Mouse (Mus musculus): ENCODE data around the gene Zbtb3. TPM values are rescaled to one million over a fixed set of nuclear protein-coding genes. Genes with fewer than 3 reads are reported as not detected.

Zbtb3 gene
- 1 to 10 TPM; 2.1 to 2.7 TPM for polyA plus RNA-seq (2017; shearing (Covaris generic))

GRCm38 (mm10) chr19:8802130-8802821 is at the start of gene Zbtb3:
Gene Zbtb3 (plus strand): TSS chr19:8802555.

GRCm38 (mm10) chr19:8756635-8757387 is 45.5 kb upstream of the Zbtb3 start, which contains the start of gene Nxf1:
Gene Nxf1 (plus strand): TSS chr19:8757073.

GRCm38 (mm10) chr19:8770567-8771270 is 31.6 kb upstream of the Zbtb3 start, which contains the start of gene Tmem223:
Gene Tmem223 (plus strand): TSS chr19:8770996.

GRCm38 (mm10) chr19:8774086-8774835 is 28.1 kb upstream of the Zbtb3 start, which contains the start of gene Tmem179b:
Gene Tmem179b (minus strand): TSS chr19:8774467.

GRCm38 (mm10) chr19:8786008-8786781 is 16.2 kb upstream of the Zbtb3 start, which contains the start of gene Taf6l:
Gene Taf6l (minus strand): TSS chr19:8786417.

DNA sequence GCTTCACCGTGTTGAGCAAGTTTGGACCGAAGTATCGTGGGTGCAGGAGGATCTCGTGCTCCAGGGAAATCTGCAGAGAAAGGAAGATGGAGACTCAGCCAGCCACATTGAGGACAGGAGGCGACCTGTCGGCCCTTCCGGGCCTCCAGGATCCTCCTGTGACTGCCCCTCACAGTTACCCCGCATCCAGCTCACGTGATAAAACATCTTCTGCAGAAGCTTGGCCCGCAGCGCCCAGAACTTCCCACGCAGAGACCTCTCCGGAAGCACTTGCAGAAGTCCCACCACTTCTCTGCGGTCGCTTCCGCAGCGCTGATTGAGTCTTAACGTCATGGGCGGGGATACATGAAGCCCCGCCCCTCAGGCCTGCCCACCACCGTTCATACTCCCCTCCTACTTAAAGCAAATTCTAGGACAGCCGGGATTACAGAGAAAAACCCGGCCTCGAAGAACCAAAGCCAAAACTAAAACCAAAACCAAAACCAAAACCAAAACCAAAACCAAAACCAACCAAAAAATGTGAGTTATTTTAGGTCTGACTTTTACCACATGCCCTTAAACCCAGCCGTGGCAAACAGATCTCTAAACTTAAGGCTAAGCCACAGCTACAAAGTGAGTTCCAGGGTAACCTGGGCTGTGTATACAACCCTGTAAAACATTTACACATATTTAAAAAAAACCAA is 4.0 kb upstream of the Zbtb3 start, which contains the start of gene Polr2g:
TSS of gene Polr2g (minus strand) at position 314 of the 683 bp plus-strand sequence.

DNA sequence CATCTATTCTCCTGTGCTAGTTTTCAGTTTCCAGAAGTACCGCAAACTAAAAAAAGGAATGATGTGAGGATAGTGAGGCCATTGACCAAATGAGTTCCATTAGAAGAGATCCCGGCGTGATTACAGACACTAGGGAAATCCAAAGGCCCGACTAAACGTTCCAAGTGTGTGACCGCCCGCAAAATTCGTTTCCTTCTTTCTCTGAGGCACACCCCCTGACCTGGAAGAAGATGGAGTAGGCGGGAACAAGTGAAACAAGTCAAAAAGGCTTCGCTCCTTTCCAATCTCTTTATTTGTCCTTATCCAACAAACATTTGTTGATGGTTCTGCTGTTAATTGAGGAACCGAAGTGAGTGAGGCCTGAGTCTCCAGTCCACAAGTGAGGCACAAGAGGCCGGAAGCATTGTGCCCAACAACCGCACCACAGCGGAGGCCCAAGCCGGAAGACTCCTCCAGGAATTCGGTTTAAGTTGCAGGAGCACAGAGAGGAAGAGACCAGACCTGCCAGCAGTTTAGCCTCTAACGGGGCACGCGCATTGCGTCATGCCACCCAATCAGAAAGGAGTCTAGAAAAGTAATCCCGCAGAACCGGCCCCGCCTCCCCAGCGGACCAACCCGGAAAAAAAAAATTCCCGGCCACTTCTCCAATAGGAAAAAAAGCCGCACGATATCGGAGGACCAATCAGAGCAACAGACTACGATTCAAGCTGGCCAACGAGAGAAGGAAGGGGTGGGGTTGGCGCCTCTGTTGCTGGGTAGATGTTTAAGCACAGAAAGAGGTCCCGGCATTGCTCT is 16.6 kb downstream of the Zbtb3 start, which contains the start of gene Ttc9c:
TSS of gene Ttc9c (minus strand) at position 533 of the 795 bp plus-strand sequence.

GRCm38 (mm10) chr19:8819596-8820423 is 17.5 kb downstream of the Zbtb3 start, which contains the start of gene Hnrnpul2:
Gene Hnrnpul2 (plus strand): TSS chr19:8820010.

GRCm38 (mm10) chr19:8829660-8830059 is 27.3 kb downstream of the Zbtb3 start, which contains the start of gene AC129217.1:
Gene AC129217.1 (plus strand): TSS chr19:8829773.

DNA sequence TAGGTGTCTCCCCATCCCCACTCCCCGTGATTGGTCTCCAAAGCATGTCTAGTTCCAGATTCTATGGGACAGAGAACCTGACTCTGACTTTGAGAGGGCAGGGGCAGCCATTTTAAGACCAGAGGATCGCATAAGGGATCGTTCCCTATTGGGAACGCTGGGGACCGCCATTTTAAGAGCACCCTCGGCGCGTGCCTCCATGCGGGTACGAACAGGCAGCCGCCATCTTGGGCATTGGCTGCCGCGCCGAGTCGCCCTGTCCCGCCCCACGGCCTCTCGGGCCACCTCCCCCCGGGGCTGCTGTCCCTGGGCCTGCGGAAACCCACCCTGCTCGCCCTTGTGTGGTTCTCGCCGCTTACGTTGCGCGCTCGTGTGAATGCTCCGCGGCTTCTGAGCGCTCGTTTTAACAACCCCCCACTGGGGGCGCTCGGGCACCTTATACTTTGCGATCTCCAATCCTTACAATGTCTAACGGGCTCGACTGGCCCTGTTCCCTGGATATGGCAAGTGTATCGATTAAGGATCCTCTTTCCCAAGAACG is 35.0 kb downstream of the Zbtb3 start, which contains the start of gene Bscl2:
TSS of gene Bscl2 (plus strand) at position 217 of the 541 bp plus-strand sequence.

GRCm38 (mm10) chr19:8839103-8839907 is 37.0 kb downstream of the Zbtb3 start, which contains the start of gene Gng3:
Gene Gng3 (minus strand): TSS chr19:8839194.

DNA sequence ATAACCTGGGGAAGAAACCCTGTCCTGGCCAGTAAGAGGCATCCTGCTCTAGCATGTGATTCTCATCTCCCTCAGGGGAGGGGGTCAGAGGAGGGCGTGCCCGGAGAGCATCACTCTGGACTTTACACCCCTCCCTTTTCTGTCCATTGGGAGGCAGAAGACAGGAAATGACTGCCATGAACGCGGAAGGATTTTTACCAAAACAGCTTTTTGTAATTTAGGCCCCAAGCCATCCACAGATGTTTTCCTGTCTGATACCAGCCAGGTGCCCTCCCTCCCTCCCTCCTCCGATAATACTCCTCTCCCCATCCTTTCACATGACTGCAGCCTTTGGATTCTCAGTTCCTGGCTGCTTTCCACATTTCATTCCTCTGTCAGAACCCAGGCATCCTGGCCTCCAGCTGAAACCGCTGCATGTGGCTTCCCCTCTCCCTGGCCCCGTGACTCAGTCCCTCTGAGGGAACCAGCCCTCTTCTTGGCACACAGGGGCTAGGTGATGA is 48.1 kb downstream of the Zbtb3 start, which contains the start of gene Lrrn4cl:
TSS of gene Lrrn4cl (plus strand) at position 367 of the 500 bp plus-strand sequence.

Other genes starting within 250 kb of the Zbtb3 start
- under 1 TPM in 1 of 2 experiments, not detected in 1; 0.45 TPM for gene Slc22a8, start 211.3 kb upstream of the Zbtb3 start, polyA plus RNA-seq (2017; shearing (Covaris generic))
- under 1 TPM in 1 of 2 experiments, not detected in 1; 0.04 TPM for gene Slc22a6, start 184.5 kb upstream of the Zbtb3 start, polyA plus RNA-seq (2017; shearing (Covaris generic))
- gene Chrm1, start 138.8 kb upstream of the Zbtb3 start, polyA plus RNA-seq (2017; shearing (Covaris generic)) = under 1 TPM in 1 of 2 experiments, not detected in 1; 0.04 TPM
- 100 to 1,000 TPM; 123 to 154 TPM for gene Slc3a2, start 79.2 kb upstream of the Zbtb3 start, polyA plus RNA-seq (2017; shearing (Covaris generic))
- 10 to 100 TPM; 56.2 to 78.4 TPM for gene Wdr74, start 66.7 kb upstream of the Zbtb3 start, polyA plus RNA-seq (2017; shearing (Covaris generic))
- under 1 TPM; 0.53 to 0.74 TPM for gene 1700092M07Rik, start 61.8 kb upstream of the Zbtb3 start, polyA plus RNA-seq (2017; shearing (Covaris generic))
- 100 to 1,000 TPM; 143 to 165 TPM for gene Stx5a, start 61.1 kb upstream of the Zbtb3 start, polyA plus RNA-seq (2017; shearing (Covaris generic))
- 100 to 1,000 TPM; 161 to 220 TPM for gene Nxf1, start 45.5 kb upstream of the Zbtb3 start, polyA plus RNA-seq (2017; shearing (Covaris generic))
- gene Tmem223, start 31.6 kb upstream of the Zbtb3 start, polyA plus RNA-seq (2017; shearing (Covaris generic)) = 10 to 100 TPM; 90.9 to 99.6 TPM
- 100 to 1,000 TPM; 176 to 213 TPM for gene Tmem179b, start 28.1 kb upstream of the Zbtb3 start, polyA plus RNA-seq (2017; shearing (Covaris generic))
- gene Taf6l, start 16.1 kb upstream of the Zbtb3 start, polyA plus RNA-seq (2017; shearing (Covaris generic)) = 10 to 100 TPM; 12.9 to 19.2 TPM
- gene Polr2g, start 4.0 kb upstream of the Zbtb3 start, polyA plus RNA-seq (2017; shearing (Covaris generic)) = 100 to 1,000 TPM; 144 to 188 TPM
- gene Ttc9c, start 16.8 kb downstream of the Zbtb3 start, polyA plus RNA-seq (2017; shearing (Covaris generic)) = 10 to 100 TPM; 45.5 TPM
- gene Hnrnpul2, start 17.5 kb downstream of the Zbtb3 start, polyA plus RNA-seq (2017; shearing (Covaris generic)) = 10 to 100 TPM; 13.8 to 14.4 TPM
- under 1 TPM in 1 of 2 experiments, not detected in 1; 0.89 TPM for gene AC129217.1, start 27.2 kb downstream of the Zbtb3 start, polyA plus RNA-seq (2017; shearing (Covaris generic))
- gene Bscl2, start 34.9 kb downstream of the Zbtb3 start, polyA plus RNA-seq (2017; shearing (Covaris generic)) = 100 to 1,000 TPM; 115 to 134 TPM
- 1 to 10 TPM in 1 of 2 experiments, under 1 TPM in 1; 0.39 to 1.0 TPM for gene Gng3, start 36.6 kb downstream of the Zbtb3 start, polyA plus RNA-seq (2017; shearing (Covaris generic))
- under 1 TPM in 1 of 2 experiments, not detected in 1; 0.10 TPM for gene Lrrn4cl, start 48.2 kb downstream of the Zbtb3 start, polyA plus RNA-seq (2017; shearing (Covaris generic))
- gene Ubxn1, start 68.9 kb downstream of the Zbtb3 start, polyA plus RNA-seq (2017; shearing (Covaris generic)) = 100 to 1,000 TPM; 155 to 175 TPM
- 100 to 1,000 TPM in 1 of 2 experiments, 10 to 100 TPM in 1; 79.3 to 105 TPM for gene Uqcc3, start 78.4 kb downstream of the Zbtb3 start, polyA plus RNA-seq (2017; shearing (Covaris generic))
- 10 to 100 TPM; 81.7 to 89.2 TPM for gene Lbhd1, start 81.2 kb downstream of the Zbtb3 start, polyA plus RNA-seq (2017; shearing (Covaris generic))
- gene Gm49403, start 81.4 kb downstream of the Zbtb3 start, polyA plus RNA-seq (2017; shearing (Covaris generic)) = not detected
- gene 1810009A15Rik, start 86.3 kb downstream of the Zbtb3 start, polyA plus RNA-seq (2017; shearing (Covaris generic)) = 10 to 100 TPM; 53.7 to 60.3 TPM
- gene Gm49416, start 86.4 kb downstream of the Zbtb3 start, polyA plus RNA-seq (2017; shearing (Covaris generic)) = not detected
- 10 to 100 TPM; 33.7 to 35.1 TPM for gene Ints5, start 90.5 kb downstream of the Zbtb3 start, polyA plus RNA-seq (2017; shearing (Covaris generic))
- gene Ganab, start 95.5 kb downstream of the Zbtb3 start, polyA plus RNA-seq (2017; shearing (Covaris generic)) = 100 to 1,000 TPM in 1 of 2 experiments, 10 to 100 TPM in 1; 76.4 to 105 TPM
- 10 to 100 TPM; 32.7 to 61.4 TPM for gene B3gat3, start 117.8 kb downstream of the Zbtb3 start, polyA plus RNA-seq (2017; shearing (Covaris generic))
- 10 to 100 TPM in 1 of 2 experiments, 1 to 10 TPM in 1; 6.7 to 22.9 TPM for gene Rom1, start 126.8 kb downstream of the Zbtb3 start, polyA plus RNA-seq (2017; shearing (Covaris generic))
- 10 to 100 TPM; 65.5 to 86.4 TPM for gene Eml3, start 127.0 kb downstream of the Zbtb3 start, polyA plus RNA-seq (2017; shearing (Covaris generic))
- 100 to 1,000 TPM; 207 to 252 TPM for gene Mta2, start 139.3 kb downstream of the Zbtb3 start, polyA plus RNA-seq (2017; shearing (Covaris generic))
- 10 to 100 TPM; 28.1 to 34.9 TPM for gene Tut1, start 151.3 kb downstream of the Zbtb3 start, polyA plus RNA-seq (2017; shearing (Covaris generic))
- gene Eef1g, start 164.5 kb downstream of the Zbtb3 start, polyA plus RNA-seq (2017; shearing (Covaris generic)) = 100 to 1,000 TPM; 243 to 311 TPM
- 10 to 100 TPM; 51.5 to 98.4 TPM for gene Ahnak, start 186.7 kb downstream of the Zbtb3 start, polyA plus RNA-seq (2017; shearing (Covaris generic))

Data from activated CD4-positive, CD25-positive, alpha-beta regulatory T cell (primary cell).